Mouse (Mus musculus): ENCODE data around the gene Pex14. TPM values are rescaled to one million over a fixed set of nuclear protein-coding genes. Genes with fewer than 3 reads are reported as not detected.
"Not testable (repeated sequence)": the region's sequence is repeated elsewhere in the genome, so short reads cannot be mapped to it uniquely, and the experiment has no call there.

The Pex14 gene
- 10 to 100 TPM; 61.6 to 76.4 TPM for total RNA-seq (2021)
- long read RNA-seq, experiment 1, transcript Pex14-201 (9 exons, 2,006 nt) = major isoform, 205 of 251 reads
- long read RNA-seq, experiment 1, partial matches to known transcripts = 15 of 251 reads
- long read RNA-seq, experiment 1, other reads (novel, unspliced or antisense) = 31 of 251 reads
- long read RNA-seq, experiment 2, transcript Pex14-201 (9 exons, 2,006 nt) = major isoform, 69 of 87 reads
- long read RNA-seq, experiment 2, partial matches to known transcripts = 4 of 87 reads
- long read RNA-seq, experiment 2, other reads (novel, unspliced or antisense) = 14 of 87 reads

GRCm38 (mm10) chr4:149099369-149100017 lies at the start of gene Pex14:
Pex14 (minus strand) TSS chr4:149099876.
- DNase-seq = peak; percentile 93 to 95

DNA sequence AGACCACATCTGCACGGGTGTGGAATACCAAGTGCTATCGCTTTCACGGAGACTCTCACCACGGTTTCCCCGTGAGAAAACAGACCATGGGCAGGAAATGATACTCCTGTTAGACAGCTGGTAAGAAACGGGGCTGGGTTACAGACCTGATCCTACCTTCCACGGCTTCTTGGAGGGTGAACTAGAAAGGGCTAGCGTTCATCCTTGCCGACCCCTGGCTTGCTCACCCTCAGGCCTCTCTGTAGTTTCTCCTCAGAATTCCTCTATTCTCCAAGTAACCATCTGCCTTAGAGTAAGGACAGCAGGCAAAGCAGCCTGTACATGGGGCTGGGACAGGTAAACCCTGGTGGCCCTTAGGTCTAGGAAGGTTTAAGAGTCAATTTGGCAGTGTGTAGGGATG lies 49.5 kb upstream of the Pex14 start:
- DNase-seq = no peak

GRCm38 (mm10) chr4:149148084-149148483 lies 48.4 kb upstream of the Pex14 start:
- DNase-seq = no peak

GRCm38 (mm10) chr4:149147528-149147927 lies 47.9 kb upstream of the Pex14 start:
- DNase-seq = no peak

DNA sequence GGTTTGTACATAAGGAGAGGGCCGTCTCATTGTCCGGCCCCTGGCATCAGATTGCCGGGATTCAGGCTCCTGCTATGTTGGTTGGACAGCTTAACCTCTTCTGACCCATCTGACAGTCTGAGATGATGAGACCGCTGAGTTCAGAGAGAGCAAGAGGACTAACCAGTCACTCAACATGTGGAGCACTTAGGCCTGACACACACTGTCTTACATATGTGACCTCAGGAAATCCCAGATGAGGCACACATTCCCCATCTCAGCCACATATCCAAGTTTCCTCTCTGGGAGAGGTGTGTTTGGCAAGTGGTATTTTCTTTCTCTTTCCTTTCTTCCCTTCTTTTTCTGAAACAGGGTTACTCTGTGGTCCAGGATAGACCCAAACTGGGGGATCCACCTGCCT lies 45.5 kb upstream of the Pex14 start:
- DNase-seq = no peak

DNA sequence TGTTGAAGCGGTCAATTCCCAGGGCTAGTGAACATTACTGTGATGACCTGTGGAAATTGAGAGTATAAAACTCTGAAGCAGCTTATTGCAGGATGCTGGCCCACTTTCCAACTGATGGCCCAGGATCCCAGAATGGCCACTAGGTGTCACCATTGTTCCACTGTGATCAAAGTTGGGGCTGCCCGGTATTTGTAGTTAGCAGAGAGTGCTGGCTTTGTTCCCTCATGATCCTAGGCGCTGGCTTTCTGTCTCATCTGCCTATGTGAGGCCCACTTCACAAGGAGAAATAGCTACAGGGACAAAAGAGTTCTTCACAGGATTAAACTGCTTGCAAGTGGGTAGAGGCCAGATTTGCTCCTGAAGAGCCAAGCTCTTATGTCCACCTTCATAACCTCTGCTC lies 44.8 kb upstream of the Pex14 start:
- DNase-seq = peak; percentile 81 to 82

DNA sequence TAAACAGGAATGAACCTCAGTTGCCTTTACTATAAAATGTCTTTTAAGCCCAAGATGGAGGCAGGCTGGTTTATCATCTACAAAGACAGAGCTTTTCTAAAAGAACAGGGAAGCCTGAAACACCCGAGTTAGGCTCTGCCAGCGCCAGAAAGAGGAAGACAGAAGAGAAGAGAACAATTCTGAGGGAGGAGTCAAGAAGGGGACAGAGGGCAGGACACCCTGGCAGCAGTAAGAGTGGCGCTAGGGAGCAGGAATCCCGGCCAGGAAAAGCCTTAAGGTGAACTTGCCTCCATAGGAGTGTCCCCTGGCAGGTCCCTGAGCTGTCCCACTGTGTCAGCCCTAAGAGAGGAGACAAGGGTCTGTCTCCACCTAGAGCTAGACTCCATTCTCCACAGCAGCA lies 43.9 kb upstream of the Pex14 start:
- DNase-seq = no peak

DNA sequence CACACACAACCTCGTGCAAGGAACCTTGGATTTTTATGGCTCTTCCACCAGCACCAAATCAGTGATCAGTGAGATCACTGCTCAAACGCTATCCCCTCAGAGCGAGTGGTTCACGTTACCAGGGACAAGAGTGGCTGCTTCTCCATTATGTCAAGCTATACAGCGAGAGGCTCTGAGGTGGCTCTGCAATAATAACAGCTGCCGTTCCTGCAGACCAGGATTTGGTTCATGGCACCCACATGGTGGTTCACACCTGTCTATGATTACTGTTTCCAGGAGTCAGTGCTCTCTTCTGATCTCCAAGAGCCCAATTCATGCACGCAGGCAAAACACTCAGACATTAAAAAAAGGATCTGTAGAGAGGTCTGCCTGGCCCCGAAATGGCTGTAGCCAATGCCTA lies 38.8 kb upstream of the Pex14 start:
- no peak for DNase-seq

DNA sequence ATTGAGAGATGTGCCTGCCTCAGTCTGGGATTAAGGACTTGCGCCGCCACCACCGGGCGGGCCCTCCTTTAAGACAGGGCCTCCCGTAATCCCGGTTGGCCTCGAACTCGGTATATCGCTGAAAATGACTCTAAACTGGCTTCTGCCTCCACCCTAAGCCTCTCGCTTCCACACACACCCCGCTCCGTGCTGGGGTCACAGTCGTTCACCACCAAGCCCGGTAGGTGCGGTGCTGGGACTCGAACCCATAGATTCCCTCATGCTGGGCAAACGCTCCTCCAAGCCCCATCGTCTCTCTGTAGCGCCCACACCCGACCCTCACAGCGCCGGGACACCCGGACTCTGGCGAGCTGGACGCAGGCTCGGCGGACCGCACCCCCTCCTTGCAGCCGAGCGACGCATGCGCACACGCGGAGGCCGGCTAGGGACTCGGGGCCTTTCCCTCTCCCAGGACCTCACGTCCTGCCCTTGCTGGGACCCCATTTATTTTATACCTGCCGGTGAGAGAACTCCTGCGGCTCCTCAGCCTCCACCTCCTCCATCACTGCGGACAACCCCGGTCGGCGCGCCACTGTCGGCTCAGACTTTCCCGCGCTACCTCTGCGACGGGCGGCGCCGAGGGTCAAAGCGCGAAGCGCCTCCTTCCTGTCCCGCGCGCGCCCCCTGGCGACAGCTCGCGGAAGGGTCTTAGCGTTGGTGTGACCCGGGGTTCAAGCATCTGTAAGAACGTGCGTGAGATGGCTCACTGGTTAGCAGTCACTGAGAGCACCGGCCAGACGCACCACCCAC lies 37.5 kb upstream of the Pex14 start, which contains the start of gene Cenps:
Cenps (minus strand) TSS at position 648 of the 789 bp plus-strand sequence.
- peak; percentile 91 to 94 for DNase-seq

DNA sequence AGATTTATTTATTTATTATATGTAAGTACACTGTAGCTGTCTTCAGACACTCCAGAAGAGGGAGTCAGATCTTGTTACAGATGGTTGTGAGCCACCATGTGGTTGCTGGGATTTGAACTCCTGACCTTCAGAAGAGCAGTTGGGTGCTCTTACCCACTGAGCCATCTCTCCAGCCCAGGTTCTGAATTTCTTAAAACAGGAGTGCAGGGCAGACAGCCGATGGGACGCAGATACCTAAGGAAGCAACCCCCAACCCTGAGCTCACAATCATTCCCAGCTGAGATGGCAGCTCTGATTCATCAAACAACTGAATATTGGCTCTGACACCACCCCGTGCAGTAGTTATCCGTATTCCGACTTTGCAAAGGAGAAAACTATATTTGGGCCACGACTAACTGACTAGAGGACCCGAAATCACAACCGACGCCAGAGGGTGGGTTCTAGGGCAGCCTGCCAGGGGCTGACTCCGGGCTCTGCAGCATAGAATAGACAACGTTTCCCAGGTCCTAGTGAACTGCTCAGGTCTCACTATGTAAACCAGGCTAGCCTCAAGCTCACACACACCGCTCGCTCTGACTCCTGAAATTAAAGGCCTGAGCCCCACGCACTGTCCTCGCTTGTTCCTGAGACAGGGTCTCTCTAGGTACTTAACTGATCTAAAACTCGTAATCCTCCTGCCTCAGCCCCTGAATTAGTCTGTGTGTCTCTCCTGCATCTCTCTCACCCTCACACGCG lies 36.6 kb upstream of the Pex14 start:
- DNase-seq = no peak

DNA sequence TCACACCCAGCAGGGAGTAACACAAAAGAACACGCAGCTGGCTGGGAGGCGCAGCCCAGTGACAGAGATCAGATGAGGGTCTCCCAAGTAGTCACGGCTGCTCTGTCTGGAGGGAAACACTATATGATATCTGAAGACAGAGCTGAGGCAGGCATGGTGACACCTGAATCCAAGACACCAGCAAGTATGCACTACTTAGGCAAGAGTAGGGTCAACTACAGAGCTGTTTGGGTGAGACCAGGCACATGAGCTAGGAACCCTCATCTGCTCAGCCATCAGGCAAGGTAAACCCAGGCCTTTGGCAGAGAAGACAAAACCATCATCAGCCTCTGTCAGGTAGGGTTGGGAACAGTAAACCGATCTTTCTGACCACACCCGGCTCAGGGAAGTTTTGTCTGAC lies 33.7 kb upstream of the Pex14 start:
- DNase-seq = no peak

GRCm38 (mm10) chr4:149131789-149132565 lies 32.3 kb upstream of the Pex14 start:
- DNase-seq = no peak

DNA sequence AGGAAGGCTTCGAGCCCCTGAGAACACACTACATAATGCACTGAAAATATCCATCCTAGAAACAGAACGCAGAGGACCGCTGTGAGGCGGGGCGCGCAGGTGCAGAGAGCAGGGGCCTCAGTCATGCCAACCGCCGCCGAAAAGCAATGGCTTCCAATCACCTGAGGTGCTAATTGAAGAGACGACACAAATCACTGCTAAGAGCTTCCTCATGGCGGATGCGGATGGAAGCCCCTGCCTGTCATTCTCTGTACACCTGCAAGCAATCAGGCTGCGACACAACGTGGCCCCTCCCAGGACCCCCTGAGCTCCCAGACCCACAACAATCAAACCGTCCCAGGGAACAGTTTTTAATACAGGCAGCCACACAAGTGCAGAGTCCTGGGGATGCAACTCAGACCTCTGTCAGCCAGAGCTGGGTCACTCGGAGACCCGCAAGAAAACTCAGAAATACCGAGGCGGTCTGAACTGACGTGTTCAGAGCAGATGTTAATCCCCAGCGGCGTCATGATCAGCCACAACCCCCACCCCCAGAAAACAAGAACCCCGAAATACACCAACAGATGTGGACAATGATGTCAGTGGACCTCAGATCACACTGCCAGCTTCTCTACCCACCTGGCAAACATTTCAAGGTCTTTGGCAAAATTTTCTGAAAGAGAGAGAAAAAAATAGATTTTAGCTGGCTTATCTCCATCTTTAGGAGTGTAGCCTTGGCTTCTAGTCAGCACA lies 31.5 kb upstream of the Pex14 start:
- DNase-seq = no peak

GRCm38 (mm10) chr4:149128467-149128866 lies 28.8 kb upstream of the Pex14 start:
- DNase-seq = no peak

GRCm38 (mm10) chr4:149126663-149127062 lies 27.0 kb upstream of the Pex14 start, which contains the start of gene Cort:
Cort (minus strand) TSS chr4:149126763.
- no peak for DNase-seq

- no peak for DNase-seq
Observed at GRCm38 (mm10) chr4:149126115-149126509, 26.4 kb upstream of the Pex14 start.

DNA sequence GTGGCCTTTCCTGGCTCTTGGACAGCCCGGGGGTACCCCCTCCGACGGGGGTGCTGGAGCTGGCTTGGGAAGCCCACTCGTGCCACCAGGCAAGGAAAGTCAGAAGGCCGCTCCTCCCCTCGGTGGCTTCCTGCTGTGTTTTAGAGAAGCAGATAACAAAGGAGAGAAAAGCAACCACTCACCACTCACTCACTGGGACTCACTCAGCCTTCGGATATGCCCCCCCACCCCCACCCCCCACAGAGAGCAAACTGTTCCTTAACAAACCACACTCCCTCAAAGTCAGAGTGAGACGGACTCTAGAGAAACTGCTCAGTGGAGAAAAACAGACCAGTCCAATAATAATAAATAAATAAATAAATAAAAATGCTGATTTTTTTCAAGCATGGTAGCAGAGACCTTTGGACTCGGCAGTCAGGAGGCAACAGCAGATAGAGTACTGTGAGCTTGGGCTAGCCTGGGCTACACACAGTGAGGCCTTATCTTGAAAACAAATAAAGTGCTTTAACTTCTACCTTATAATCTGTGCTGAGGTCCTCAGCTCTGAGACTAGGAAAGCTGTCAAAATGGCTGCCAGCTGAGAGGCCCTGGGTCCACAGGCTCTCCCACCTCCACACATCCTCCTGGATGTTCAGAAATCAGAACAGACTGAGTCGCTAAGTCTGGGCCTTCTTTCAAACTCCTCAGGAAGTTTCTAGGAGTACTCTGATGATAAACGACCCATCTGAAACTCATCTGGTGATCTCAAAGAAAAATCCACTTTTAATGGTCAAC lies 25.9 kb upstream of the Pex14 start:
- DNase-seq = no peak

- DNase-seq = no peak
Observed at GRCm38 (mm10) chr4:149123432-149123831, 23.8 kb upstream of the Pex14 start.

DNA sequence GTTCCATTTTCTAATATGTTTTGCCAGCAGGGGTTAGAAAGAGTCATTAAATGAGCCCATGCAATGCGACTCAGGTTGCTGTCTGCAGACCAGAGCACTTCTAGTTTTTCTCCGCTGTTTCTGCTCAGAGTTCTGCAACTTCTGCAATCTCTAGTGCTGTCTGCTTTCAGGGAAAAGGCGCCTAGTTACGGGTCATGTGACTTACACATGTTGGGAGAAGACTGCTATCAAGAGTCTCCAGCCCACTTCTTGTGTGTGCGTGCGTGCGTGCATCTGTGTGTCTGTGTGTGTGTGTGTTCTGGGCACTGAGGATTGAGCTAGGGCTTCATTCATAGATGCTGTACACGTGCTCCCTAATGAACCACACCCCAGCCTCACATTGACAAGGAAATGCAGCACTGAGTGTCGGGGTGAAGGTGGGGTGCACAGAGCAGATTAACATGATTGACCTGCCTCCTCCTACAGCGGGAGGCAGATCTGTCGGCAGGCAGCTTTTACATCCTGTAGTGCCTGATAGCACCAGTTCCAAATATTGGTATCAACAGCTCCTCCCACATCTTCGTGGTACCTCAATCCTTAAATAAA lies 20.4 kb upstream of the Pex14 start:
- not testable (repeated sequence) for DNase-seq

Data from adrenal gland, postnatal 36 days (tissue).